Mouse (Mus musculus): ENCODE measurements around the gene Plekha3. TPM values are rescaled to one million over a fixed set of nuclear protein-coding genes. Genes with fewer than 3 reads are reported as not detected.

Gene Plekha3
- total and polyA plus RNA-seq, 3 experiments, result 12.1 to 38.6 (median 30.0) TPM

- TF ChIP-seq RCOR1 (conservative IDR thresholded peaks at IDR 0.05; ENCODE audit: low read depth, low read length), result no peak
- no peak for TF ChIP-seq E2F4 (IDR thresholded peaks at IDR 0.05; ENCODE audit: insufficient replicate concordance, low read depth, low read length)
- TF ChIP-seq PAX5 (IDR thresholded peaks at IDR 0.05; ENCODE audit: low read length), result no peak
- TF ChIP-seq BHLHE40 (IDR thresholded peaks at IDR 0.05; ENCODE audit: low read depth, low read length), result no peak
- no peak for TF ChIP-seq NRF1 (IDR thresholded peaks at IDR 0.05; ENCODE audit: low read depth, low read length)
- no peak for TF ChIP-seq MYC (IDR thresholded peaks at IDR 0.05; ENCODE audit: low read depth, low read length)
- no peak for TF ChIP-seq RAD21 (IDR thresholded peaks at IDR 0.05; ENCODE audit: low read depth, low read length)
- no peak for TF ChIP-seq ZNF384 (IDR thresholded peaks at IDR 0.05; ENCODE audit: low read depth, low read length)
- no peak for TF ChIP-seq ZC3H11A (IDR thresholded peaks at IDR 0.05; ENCODE audit: low read depth, low read length)
- no peak for TF ChIP-seq ZMIZ1 (IDR thresholded peaks at IDR 0.05; ENCODE audit: low read depth, low read length)
- no peak for TF ChIP-seq MXI1 (IDR thresholded peaks at IDR 0.05; ENCODE audit: low read depth, low read length)
- no peaks in the 10 kb centered on the region for H3K9me3 ChIP-seq (replicated peaks; ENCODE audit: low read length)
- H3K4me3 ChIP-seq (replicated peaks in 1 of 3; ENCODE audit: low read depth in 2 of 3, low read length in 2 of 3, poor library complexity in 1 of 3), result no peak overlapping the region
- no peaks in the 10 kb centered on the region for H3K27me3 ChIP-seq (replicated peaks)
- no peak overlapping the region for H3K4me2 ChIP-seq (ENCODE audit: insufficient read depth, low read depth, poor library complexity, severe bottlenecking)
- dilution Hi-C loops (cut with MboI; ENCODE audit: extremely low pct_ligation_motif_present, extremely low pct_unique_long_range_greater_than_20kb, low sequenced_read_pairs), result no loop called here
- peaks cover 7 to 22% of the 10 kb centered on the region in 2 experiments; a peak in 3 of 4 replicates for H3K4me1 ChIP-seq (ENCODE audit: control insufficient read depth in 1 of 2, insufficient read depth in 2 of 2)
- H3K79me2 ChIP-seq (replicated peaks; ENCODE audit: control insufficient read depth, extremely low read depth, insufficient read depth, poor library complexity, severe bottlenecking), result peaks cover 27% of the 10 kb centered on the region
- no peak overlapping the region for H3K9ac ChIP-seq (ENCODE audit: insufficient read depth, low read depth)
- no peak for DNase-seq (ENCODE audit: extremely low read depth)
- H3K36me3 ChIP-seq (replicated peaks in 1 of 2; ENCODE audit: control insufficient read depth in 1 of 2, insufficient read depth in 1 of 2, low read length in 1 of 2), result peaks cover 58 to 85% of the 10 kb centered on the region in 2 experiments
- in situ Hi-C loops (cut with MboI; ENCODE audit: low pct_ligation_motif_present, low pct_unique_long_range_greater_than_20kb, low sequenced_read_pairs), result no loop called here
- no peak overlapping the region for H3K27ac ChIP-seq (ENCODE audit: insufficient read depth, low read depth)
Observed at GRCm38 (mm10) chr2:76682301-76682700, 7.2 kb downstream of the Plekha3 start.

- no peak for DNase-seq (ENCODE audit: extremely low read depth)
- no peak overlapping the region for H3K9ac ChIP-seq (ENCODE audit: insufficient read depth, low read depth)
- no peak overlapping the region for H3K27ac ChIP-seq (ENCODE audit: insufficient read depth, low read depth)
- no peaks in the 10 kb centered on the region; the same call in 1 of the 2 replicates for H3K79me2 ChIP-seq (replicated peaks; ENCODE audit: control insufficient read depth, extremely low read depth, insufficient read depth, poor library complexity, severe bottlenecking)
- no peaks in the 10 kb centered on the region for H3K9me3 ChIP-seq (replicated peaks; ENCODE audit: low read length)
- TF ChIP-seq USF2 (conservative IDR thresholded peaks at IDR 0.05; ENCODE audit: low read depth, low read length) (no peak), MAX (IDR thresholded peaks at IDR 0.05; ENCODE audit: low read length) (no peak), USF1 (IDR thresholded peaks at IDR 0.05; ENCODE audit: low read depth, low read length) (no peak), E2F4 (IDR thresholded peaks at IDR 0.05; ENCODE audit: insufficient replicate concordance, low read depth, low read length) (no peak), TBP (conservative IDR thresholded peaks at IDR 0.05; ENCODE audit: low read depth, low read length) (no peak), KAT2A (IDR thresholded peaks at IDR 0.05; ENCODE audit: insufficient replicate concordance, low read length) (no peak), JUND (conservative IDR thresholded peaks at IDR 0.05; ENCODE audit: low read depth, low read length) (no peak)
- H3K4me2 ChIP-seq (ENCODE audit: insufficient read depth, low read depth, poor library complexity, severe bottlenecking), result no peak overlapping the region
- dilution Hi-C loops (cut with MboI; ENCODE audit: extremely low pct_ligation_motif_present, extremely low pct_unique_long_range_greater_than_20kb, low sequenced_read_pairs), result no loop called here
- H3K27me3 ChIP-seq (replicated peaks), result no peaks in the 10 kb centered on the region
- H3K4me3 ChIP-seq (replicated peaks in 1 of 3; ENCODE audit: low read depth in 2 of 3, low read length in 2 of 3, poor library complexity in 1 of 3), result no peak overlapping the region
- in situ Hi-C loops (cut with MboI; ENCODE audit: low pct_ligation_motif_present, low pct_unique_long_range_greater_than_20kb, low sequenced_read_pairs), result no loop called here
- H3K4me1 ChIP-seq (ENCODE audit: control insufficient read depth in 1 of 2, insufficient read depth in 2 of 2), result peaks cover 0 to 7% of the 10 kb centered on the region in 2 experiments; a peak in 2 of 4 replicates
- H3K36me3 ChIP-seq (replicated peaks in 1 of 2; ENCODE audit: control insufficient read depth in 1 of 2, insufficient read depth in 1 of 2, low read length in 1 of 2), result peaks cover 60 to 89% of the 10 kb centered on the region in 2 experiments
Observed at GRCm38 (mm10) chr2:76686986-76687385, 11.9 kb downstream of the Plekha3 start.
